Mouse (Mus musculus) liver, adult 2 months (tissue): ENCODE data around the gene Plekhg2. TPM values are rescaled to one million over a fixed set of nuclear protein-coding genes. Genes with fewer than 3 reads are reported as not detected.

ENCODE experiments used
- DNase-seq: peaks from one replicate; pipeline ENCODE4 v3.0.0-alpha.2; 2011; ENCODE audit warnings: low read depth, low spot score; ENCODE audit errors: extremely low read depth
- H3K27ac ChIP-seq: fragments of 200-500 bp; replicated peaks from 2 replicates; pipeline ENCODE4 v1.5.1; 2012; ENCODE audit warnings: low read depth, mild to moderate bottlenecking, control low read depth, inconsistent platforms, low read length; ENCODE audit not compliant: insufficient read depth
- H3K27me3 ChIP-seq: fragments of 200-500 bp; 2 replicates; pipeline ENCODE4 v1.6.1; 2012; ENCODE audit warnings: mild to moderate bottlenecking, moderate library complexity, low read length, inconsistent platforms; ENCODE audit not compliant: control insufficient read depth, insufficient read depth
- H3K36me3 ChIP-seq: fragments of 200-500 bp; 2 replicates; pipeline ENCODE4 v1.6.1; 2012; ENCODE audit warnings: low read length, inconsistent platforms; ENCODE audit not compliant: control insufficient read depth, insufficient read depth
- H3K4me1 ChIP-seq: fragments of 200-500 bp; 2 replicates; pipeline ENCODE4 v1.6.1; 2011; ENCODE audit warnings: low read length; ENCODE audit not compliant: control insufficient read depth, insufficient read depth
- H3K4me3 ChIP-seq: fragments of 200-500 bp; 2 replicates; pipeline ENCODE4 v1.5.1; 2011; ENCODE audit warnings: low read depth, mild to moderate bottlenecking, control low read depth, low read length, moderate library complexity; ENCODE audit not compliant: insufficient read depth
- H3K79me2 ChIP-seq: fragments of 200-500 bp; 2 replicates; pipeline ENCODE4 v1.6.1; 2012; ENCODE audit warnings: inconsistent platforms, mild to moderate bottlenecking, low read length, moderate library complexity; ENCODE audit not compliant: control insufficient read depth, insufficient read depth
- H3K9ac ChIP-seq: fragments of 200-500 bp; 2 replicates; pipeline ENCODE4 v1.6.1; 2012; ENCODE audit warnings: low read depth, mild to moderate bottlenecking, control low read depth, inconsistent platforms, low read length
- CTCF ChIP-seq: fragments of 200-500 bp; IDR thresholded peaks from 2 replicates; pipeline ENCODE4 v1.5.1; 2011; ENCODE audit warnings: low read depth, low read length, control low read depth
- POLR2A ChIP-seq: fragments of 200-500 bp; IDR thresholded peaks from 2 replicates; pipeline ENCODE4 v1.6.1; 2011; ENCODE audit warnings: low read length, control low read depth; ENCODE audit not compliant: insufficient read depth; ENCODE audit errors: extremely low read depth
- WGBS: fragments of 180-500 bp; shearing (Covaris S2); methylation state at CpG from one replicate; pipeline ENCODE4 v1.1.7; 2018; 5-methylcytosine and 5-hydroxymethylcytosine counted together
- polyA plus RNA-seq: library from polyadenylated mRNA; depleted of rRNA; stranded (reverse); fragments of >200 nt; gene quantifications from 2 replicates; pipeline ENCODE4 v1.2.3, GENCODE M21; 2012; rRNA removed
- total RNA-seq: library from RNA; depleted of rRNA; stranded (reverse); fragments of >200 nt; gene quantifications from 2 replicates; pipeline ENCODE4 v1.2.3, GENCODE M21; 2014; rRNA removed

Gene Plekhg2
- total RNA-seq: 0.65 and 1.3 TPM in 2 replicates
- polyA plus RNA-seq: 3.3 and 3.5 TPM in 2 replicates

DNA sequence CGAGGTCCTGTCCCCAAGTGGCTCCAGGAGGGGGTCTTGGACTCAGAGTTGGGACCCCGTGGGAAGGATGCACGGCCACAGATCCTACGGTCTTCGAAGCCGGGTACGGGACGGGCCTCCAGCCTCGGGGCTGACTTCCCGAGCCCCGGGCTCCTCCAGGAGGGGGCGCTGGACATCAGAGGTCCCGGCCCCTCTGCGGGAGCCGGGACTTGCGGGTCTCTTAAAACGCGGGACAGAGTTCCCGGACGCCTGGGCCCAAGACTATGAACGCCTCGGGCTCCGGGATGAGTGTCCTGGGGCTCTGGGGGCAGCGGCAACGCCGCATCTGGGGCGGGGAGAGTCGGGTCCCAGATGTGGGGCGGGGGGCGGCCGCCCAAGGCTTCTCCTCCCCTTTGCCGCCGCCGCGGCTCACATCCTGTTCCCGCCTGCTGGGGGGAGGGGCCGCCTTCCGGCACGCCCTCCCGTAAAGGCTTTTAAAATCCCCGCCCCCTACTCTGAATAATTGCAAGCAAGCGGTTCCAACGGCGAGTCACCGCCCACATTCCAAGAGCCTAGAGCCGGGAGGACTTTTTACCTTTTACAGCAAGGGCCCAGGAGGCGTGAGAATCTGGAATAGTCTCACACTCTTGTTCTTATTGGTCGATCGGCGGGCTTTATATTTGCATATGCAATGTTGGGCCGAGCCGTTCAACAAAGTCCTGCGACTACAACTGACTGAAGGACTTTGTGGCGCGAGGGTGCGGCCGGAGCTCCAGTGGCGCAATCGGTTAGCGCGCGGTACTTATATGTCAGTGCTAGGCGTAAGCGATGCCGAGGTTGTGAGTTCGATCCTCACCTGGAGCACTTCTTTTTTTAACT is at the start of gene Plekhg2:
Plekhg2 (minus strand) TSS at position 349 of the 858 bp plus-strand sequence.
- peaks cover 4% of the 10 kb centered on the region; the same call in 1 of the 2 replicates for H3K36me3 ChIP-seq
- H3K27me3 ChIP-seq: no peaks in the 10 kb centered on the region
- peak within 1 kb of the TSS; percentile 70 for H3K27ac ChIP-seq
- H3K4me3 ChIP-seq: peak within 1 kb of the TSS; percentile 84
- peak; percentile 98 for DNase-seq
- under 1% methylated on average over 61 of the region's 66 CpGs for WGBS
- H3K4me1 ChIP-seq: peaks cover 3% of the 10 kb centered on the region; the same call in 1 of the 2 replicates
- TF ChIP-seq POLR2A (0 out of 2 replicates have a peak, but pooled peaks have one; percentile 27), CTCF (peak; percentile 58)
- peak within 1 kb of the TSS; percentile 81 for H3K9ac ChIP-seq
- peaks cover 5% of the 10 kb centered on the region for H3K79me2 ChIP-seq

DNA sequence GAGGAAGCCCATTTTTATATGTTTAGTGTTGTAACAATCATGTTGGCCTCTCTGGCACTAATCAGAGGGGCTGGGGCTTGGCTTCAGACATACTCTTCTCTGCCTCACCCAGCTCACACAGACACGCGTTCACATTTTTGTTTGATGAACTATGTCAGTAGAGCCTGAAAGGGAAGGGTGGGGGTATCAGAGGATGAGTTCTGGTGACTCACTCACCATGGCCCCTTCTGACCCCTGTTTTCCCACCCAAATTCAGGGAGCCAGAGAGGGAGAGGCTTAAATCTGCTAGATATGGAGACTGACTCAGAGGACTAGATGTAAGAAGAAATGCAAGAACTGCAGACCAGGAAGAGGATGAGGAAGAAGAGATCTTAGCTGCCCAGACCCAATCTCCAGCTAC is 47.0 kb upstream of the Plekhg2 start:
- Histone ChIP-seq H3K36me3 (peaks cover 43% of the 10 kb centered on the region), H3K27ac (no peak overlapping the region), H3K4me3 (no peak overlapping the region), H3K4me1 (no peaks in the 10 kb centered on the region), H3K79me2 (no peaks in the 10 kb centered on the region; the same call in 1 of the 2 replicates), H3K9ac (no peak overlapping the region), H3K27me3 (no peaks in the 10 kb centered on the region)
- no peak for TF ChIP-seq POLR2A
- no peak for TF ChIP-seq CTCF
- no peak for DNase-seq
- 86% methylated on average over 2 of the region's 2 CpGs for WGBS

DNA sequence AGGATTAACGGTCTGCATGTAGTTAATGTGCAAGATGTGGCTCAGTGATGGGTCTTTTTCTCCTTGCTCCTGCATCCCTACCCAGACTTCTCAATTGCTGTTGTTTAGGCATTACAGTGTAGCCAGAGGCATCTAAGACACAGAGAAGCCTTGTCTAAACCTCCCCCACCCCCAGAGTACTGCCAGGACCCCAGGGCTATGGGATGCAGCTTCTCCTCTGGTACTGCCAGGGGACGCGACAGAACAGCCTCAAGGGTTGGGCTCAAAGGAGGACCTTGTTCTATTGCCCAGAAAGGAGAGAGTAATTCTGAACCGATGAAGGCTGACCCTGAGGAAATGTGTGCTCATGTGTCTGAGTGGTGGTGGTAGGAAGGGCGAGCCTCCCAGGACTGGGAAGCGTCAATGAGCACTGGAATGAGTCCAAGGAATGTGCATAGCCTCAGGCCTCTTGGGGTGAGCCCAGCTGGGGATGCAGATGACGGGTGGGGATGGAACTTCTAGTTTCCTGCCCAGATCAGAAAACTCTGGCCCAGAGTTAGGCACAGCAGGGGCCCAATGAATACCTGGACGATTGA is 45.8 kb upstream of the Plekhg2 start:
- no peak for TF ChIP-seq CTCF
- no peak for TF ChIP-seq POLR2A
- DNase-seq: peak; percentile 29

DNA sequence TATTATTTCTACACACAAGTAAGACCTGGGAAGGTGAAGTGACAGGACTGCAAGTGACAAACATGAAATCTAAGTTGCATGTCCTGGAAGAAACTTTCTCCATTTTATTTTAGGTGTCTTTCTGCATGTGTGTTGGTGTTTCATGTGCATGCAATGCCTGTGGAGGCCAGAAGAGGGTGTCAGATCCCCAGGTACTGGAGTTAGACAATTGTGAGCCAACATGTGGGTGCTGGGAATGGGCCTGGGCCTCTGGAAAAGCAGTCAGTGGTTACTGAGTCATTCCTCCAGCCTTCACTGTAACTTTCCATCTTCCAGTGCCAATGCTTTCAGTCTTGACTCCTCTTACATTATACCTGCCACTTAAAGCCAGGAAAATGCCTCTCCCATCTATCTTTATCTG is 45.0 kb upstream of the Plekhg2 start:
- Histone ChIP-seq H3K4me3 (no peak overlapping the region), H3K36me3 (peaks cover 43% of the 10 kb centered on the region)
- TF ChIP-seq POLR2A (no peak), CTCF (peak; percentile 9; the same call in 1 of the 2 replicates)

More for the DNA sequence above, 45.8 kb upstream of the Plekhg2 start:
- Histone ChIP-seq H3K9ac (no peak overlapping the region), H3K79me2 (no peaks in the 10 kb centered on the region), H3K27ac (no peak overlapping the region), H3K27me3 (no peaks in the 10 kb centered on the region), H3K36me3 (peaks cover 43% of the 10 kb centered on the region), H3K4me1 (no peaks in the 10 kb centered on the region), H3K4me3 (no peak overlapping the region)
- 74% methylated on average over 8 of the region's 8 CpGs for WGBS

DNA sequence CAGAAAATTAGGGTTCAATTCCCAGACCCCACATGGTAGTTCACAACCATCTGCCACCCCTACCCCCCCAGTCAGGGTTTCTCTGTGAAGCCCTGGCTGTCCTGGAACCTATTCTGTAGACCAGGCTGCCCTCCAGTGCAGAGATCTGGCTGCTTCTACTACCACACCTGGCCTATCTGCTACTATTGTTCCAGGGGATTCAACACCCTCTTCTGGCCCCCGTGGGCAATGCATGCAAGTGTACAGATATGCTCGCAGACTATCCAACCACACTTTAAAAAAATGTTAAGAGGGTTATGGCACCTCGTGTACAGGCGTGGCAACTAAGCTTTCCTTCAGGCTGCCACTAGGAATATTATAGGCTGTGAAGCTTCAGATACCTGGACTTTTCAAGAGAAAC is 40.4 kb upstream of the Plekhg2 start:
- Histone ChIP-seq H3K27ac (no peak overlapping the region), H3K4me1 (no peaks in the 10 kb centered on the region), H3K79me2 (no peaks in the 10 kb centered on the region), H3K36me3 (peaks cover 20% of the 10 kb centered on the region), H3K4me3 (no peak overlapping the region), H3K9ac (no peak overlapping the region), H3K27me3 (no peaks in the 10 kb centered on the region)
- no peak for DNase-seq
- TF ChIP-seq CTCF: no peak
- TF ChIP-seq POLR2A: no peak
- 84% methylated on average over 4 of the region's 4 CpGs for WGBS

More for the DNA sequence above, 45.0 kb upstream of the Plekhg2 start:
- Histone ChIP-seq H3K9ac (no peak overlapping the region), H3K27ac (no peak overlapping the region), H3K27me3 (no peaks in the 10 kb centered on the region), H3K4me1 (no peaks in the 10 kb centered on the region), H3K79me2 (no peaks in the 10 kb centered on the region)
- DNase-seq: no peak
